In the genomic region with DNA sequence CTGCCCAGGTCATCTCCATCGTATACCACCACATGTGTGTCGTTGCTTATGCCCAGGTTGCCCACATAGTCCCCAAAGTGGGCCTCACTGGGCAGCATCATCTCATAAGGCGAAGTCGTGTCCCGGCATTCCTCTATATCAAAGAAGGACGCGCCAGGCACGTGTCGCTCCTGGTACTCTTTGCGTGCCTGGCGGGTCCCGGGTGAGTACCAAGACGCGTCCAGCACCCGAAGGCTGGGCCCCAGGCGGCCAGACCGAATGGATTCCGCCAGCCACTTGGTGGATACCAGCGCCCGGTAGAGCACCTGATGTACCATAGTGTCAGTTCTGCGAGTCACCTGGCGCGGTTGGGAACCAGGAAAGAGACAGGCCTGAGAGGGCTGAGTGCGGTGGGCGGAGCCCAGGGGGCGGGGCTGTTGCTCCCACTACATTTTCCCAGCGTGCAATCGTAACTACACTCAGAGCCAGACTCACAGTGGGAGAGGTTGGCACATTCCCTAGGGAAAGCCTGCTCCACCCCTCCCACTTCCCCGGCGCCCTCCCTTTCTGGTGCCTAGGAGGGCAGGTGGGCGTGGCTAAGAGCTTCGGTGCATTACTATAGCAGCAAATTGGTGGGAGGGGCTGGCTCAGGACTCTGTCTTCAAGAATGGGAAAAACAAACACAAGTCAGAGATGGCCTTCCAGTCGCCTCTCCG, we compare ENCODE assay signal across 8 mouse cellular contexts. TPM values are rescaled to one million over a fixed set of nuclear protein-coding genes. Genes with fewer than 3 reads are reported as not detected.
DNase-seq lines count a peak whose midpoint lies in the region; ATAC-seq and TF ChIP-seq lines count a peak whose summit lies in the region.

Gene Tst (minus strand): TSS at position 391 of the 695 bp plus-strand sequence.

- CTCF ChIA-PET in Patski (lab: Charles Lee), result interaction anchor here (1.0 to 1.5 kb wide), 2 partner anchors 12 to 37 kb away, joined by 3 to 4 read pairs; no protein-coding TSS in a partner anchor

- no peak for TF ChIP-seq CTCF in Patski (IDR thresholded peaks at IDR 0.05)

- no peaks in the 10 kb centered on the region for H3K9me3 ChIP-seq in hindbrain, embryonic 10.5 days
- no peaks in the 10 kb centered on the region for H3K9me3 ChIP-seq in lung, embryonic 15.5 days

- in situ Hi-C loops in Patski (cut with MboI; ENCODE audit: low pct_unique_long_range_greater_than_20kb), result no loop called here

- H3K27ac ChIP-seq in hindbrain, embryonic 10.5 days, result peak within 1 kb of the TSS; percentile 97
- H3K27ac ChIP-seq in lung, embryonic 15.5 days, result peak within 1 kb of the TSS; percentile 99

- H3K4me2 ChIP-seq in lung, embryonic 15.5 days, result peak within 1 kb of the TSS; percentile 89

- H3K27me3 ChIP-seq in Patski, result no peaks in the 10 kb centered on the region
- H3K27me3 ChIP-seq in hindbrain, embryonic 10.5 days (ENCODE audit: insufficient read depth, poor library complexity, severe bottlenecking), result peaks cover 40% of the 10 kb centered on the region
- H3K27me3 ChIP-seq in lung, embryonic 15.5 days, result peaks cover 15% of the 10 kb centered on the region; the same call in 1 of the 2 replicates

- H3K9ac ChIP-seq in lung, embryonic 15.5 days, result peak within 1 kb of the TSS; percentile 51

- POLR2A ChIA-PET in Patski (lab: Charles Lee), result interaction anchor here (1.2 to 2.0 kb wide), 2 partner anchors 16 to 125 kb away, joined by 3 to 5 read pairs; no protein-coding TSS in a partner anchor

- peaks cover 80% of the 10 kb centered on the region for H3K4me1 ChIP-seq in hindbrain, embryonic 10.5 days (replicated peaks)
- peaks cover 71% of the 10 kb centered on the region for H3K4me1 ChIP-seq in lung, embryonic 15.5 days

- ATAC-seq in Patski, result peak; percentile 40
- ATAC-seq in lung, embryonic 15.5 days (ENCODE audit: borderline replicate concordance, extremely low read depth, low FRiP score, low TSS enrichment), result peak; percentile 82

- H3K36me3 ChIP-seq in hindbrain, embryonic 10.5 days, result no peaks in the 10 kb centered on the region
- no peaks in the 10 kb centered on the region for H3K36me3 ChIP-seq in lung, embryonic 15.5 days

- 2% methylated on average over 34 of the region's 34 CpGs for WGBS in hindbrain, embryonic 10.5 days
- WGBS in lung, embryonic 15.5 days, result 1% methylated on average over 34 of the region's 34 CpGs

- DNase-seq in Patski (ENCODE audit: low read depth, low spot score), result no peak
- DNase-seq in cerebellum, postnatal 10 days, result peak; percentile 92 to 93
- DNase-seq in frontal cortex, adult 2 months (ENCODE audit: extremely low spot score in 1 of 2, low spot score in 1 of 2), result peak; percentile 87 to 92
- DNase-seq in hindbrain, embryonic 10.5 days (ENCODE audit: low spot score), result peak; percentile 81
- DNase-seq in layer of hippocampus, adult 9-10 months (ENCODE audit: low spot score), result peak; percentile 80
- DNase-seq in ovary, postnatal 10 days (ENCODE audit: low spot score), result peak; percentile 74
- DNase-seq in thymus, postnatal 0 days (ENCODE audit: low spot score), result peak; percentile 57

- H3K4me3 ChIP-seq in hindbrain, embryonic 10.5 days, result peak within 1 kb of the TSS; percentile 75
- peak within 1 kb of the TSS; percentile 69 for H3K4me3 ChIP-seq in lung, embryonic 15.5 days

RNA-seq across cellular contexts. Expression of gene Tst, which starts in this region (rescaled TPM):
- polyA plus RNA-seq in Patski (2021), result 23.8 TPM
- polyA plus RNA-seq in frontal cortex, adult 2 months (2012; rRNA removed), result 69.7 and 75.1 TPM in 2 replicates
- 7.7 and 10.9 TPM in 2 replicates for polyA plus RNA-seq in hindbrain, embryonic 10.5 days (2016; fragmentation: Nextera tagmentation; extraction: Ambion mirVana)
- polyA plus RNA-seq in lung, embryonic 15.5 days (2015; fragmentation: Nextera tagmentation; extraction: Ambion mirVana), result 81.1 and 88.7 TPM in 2 replicates
- polyA plus RNA-seq in thymus, postnatal 0 days (2015; fragmentation: Nextera tagmentation; extraction: Ambion mirVana), result 60.0 and 68.3 TPM in 2 replicates
